Mouse (Mus musculus): Measurements from ENCODE around the gene Ptprn2.

DNA sequence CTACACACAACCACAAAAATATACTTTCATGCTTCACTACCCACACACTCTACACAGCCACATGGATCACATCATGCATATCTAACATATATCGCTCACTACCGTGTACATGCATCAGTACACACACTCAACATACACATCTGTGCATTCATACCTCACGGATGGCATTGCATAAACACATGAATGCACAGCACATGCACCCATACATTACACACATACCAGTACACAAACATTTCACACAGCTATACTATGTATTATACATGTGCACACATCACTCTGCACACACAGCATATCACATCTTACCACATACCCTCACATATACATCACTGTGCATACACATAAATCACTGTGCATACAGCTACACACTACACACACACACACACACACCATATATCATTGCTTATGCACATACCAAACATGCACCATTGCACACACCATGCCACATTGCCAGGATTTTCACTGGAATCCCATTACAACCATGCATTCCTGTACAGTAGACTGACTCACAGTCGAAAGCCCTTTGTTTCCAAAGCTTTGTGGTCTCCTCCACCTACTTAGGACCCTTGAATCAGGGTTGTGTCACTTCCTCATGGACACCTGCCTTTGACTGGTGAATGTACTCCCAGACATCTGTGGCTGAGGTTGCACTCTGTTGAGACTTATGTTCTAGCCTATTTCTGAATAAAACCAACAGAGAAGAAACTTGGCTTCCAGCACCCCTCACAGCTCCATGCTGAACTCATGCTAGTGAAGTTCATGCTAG lies 607.0 kb downstream of the Ptprn2 start:
- no peak for TF ChIP-seq CTCF (IDR thresholded peaks at IDR 0.05; ENCODE audit: control insufficient read depth, insufficient read depth, insufficient replicate concordance, low read depth, low read length)
- TF ChIP-seq POLR2A (IDR thresholded peaks at IDR 0.05; ENCODE audit: control insufficient read depth, low read depth, low read length), result no peak
